Mouse (Mus musculus): Measurements from ENCODE around the gene Mamdc2.
"Not testable (repeated sequence)": the region's sequence is repeated elsewhere in the genome, so short reads cannot be mapped to it uniquely, and the experiment has no call there.

GRCm38 (mm10) chr19:23490703-23491102 lies 42.5 kb upstream of the Mamdc2 start:
- not testable (repeated sequence) for TF ChIP-seq CTCF (IDR thresholded peaks at IDR 0.05; ENCODE audit: low read depth, low read length); POLR2A (IDR thresholded peaks at IDR 0.05; ENCODE audit: borderline replicate concordance, low read depth, low read length)
